Comparison of ENCODE assay signal across 8 mouse cellular contexts in the genomic region with DNA sequence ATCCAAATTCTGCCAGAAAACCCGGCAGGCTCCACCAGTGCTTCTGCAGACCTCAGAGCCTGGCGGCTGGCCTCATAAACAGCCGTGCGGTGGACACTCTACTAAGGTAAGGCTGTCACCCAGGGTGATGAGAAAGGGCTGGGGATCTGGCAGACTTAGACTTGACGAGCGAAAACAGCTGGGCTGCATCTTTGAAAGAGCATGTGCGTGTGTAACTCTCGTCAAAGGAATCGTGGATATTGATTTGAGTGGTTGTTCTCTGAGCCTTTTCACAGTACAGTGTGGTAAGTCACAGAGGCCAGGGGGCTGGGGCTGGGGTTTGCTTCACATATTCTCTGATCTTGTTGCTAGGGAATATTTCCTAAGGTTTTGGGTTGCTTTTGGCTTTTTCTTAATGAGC. TPM values are rescaled to one million over a fixed set of nuclear protein-coding genes. Genes with fewer than 3 reads are reported as not detected.
DNase-seq lines count a peak whose midpoint lies in the region; ATAC-seq and TF ChIP-seq lines count a peak whose summit lies in the region.

A gene (plus strand): TSS at position 26 of the 400 bp plus-strand sequence.

- H3K27me3 ChIP-seq in thymus, adult 2 months (ENCODE audit: control insufficient read depth, insufficient read depth, low read length): no peaks in the 10 kb centered on the region
- H3K27me3 ChIP-seq in limb, embryonic 11.5 days (ENCODE audit: control insufficient read depth, insufficient read depth, low read length): no peaks in the 10 kb centered on the region
- no peaks in the 10 kb centered on the region for H3K27me3 ChIP-seq in neural tube, embryonic 13.5 days

- WGBS in thymus, adult 2 months: 95% methylated on average over 9 of the region's 9 CpGs
- WGBS in limb, embryonic 11.5 days: 43% methylated on average over 9 of the region's 9 CpGs
- 73% methylated on average over 9 of the region's 9 CpGs for WGBS in neural tube, embryonic 13.5 days

- peaks cover 4% of the 10 kb centered on the region for H3K4me1 ChIP-seq in thymus, adult 2 months (replicated peaks; ENCODE audit: control insufficient read depth, insufficient read depth, low read length)
- H3K4me1 ChIP-seq in limb, embryonic 11.5 days (ENCODE audit: control insufficient read depth, insufficient read depth, low read length): 0 out of 2 replicates have a peak, but pooled peaks cover 2% of the 10 kb centered on the region
- no peaks in the 10 kb centered on the region for H3K4me1 ChIP-seq in neural tube, embryonic 13.5 days (replicated peaks)

- no peak within 1 kb of the TSS for H3K27ac ChIP-seq in thymus, adult 2 months (ENCODE audit: control insufficient read depth, insufficient read depth, low read length)
- no peak within 1 kb of the TSS for H3K27ac ChIP-seq in limb, embryonic 11.5 days (replicated peaks; ENCODE audit: low read depth, low read length)
- no peak within 1 kb of the TSS for H3K27ac ChIP-seq in neural tube, embryonic 13.5 days (replicated peaks)

- H3K4me3 ChIP-seq in thymus, adult 2 months (ENCODE audit: control insufficient read depth, insufficient read depth, low read length): no peak within 1 kb of the TSS
- H3K4me3 ChIP-seq in limb, embryonic 11.5 days (ENCODE audit: low read depth, low read length): no peak within 1 kb of the TSS
- no peak within 1 kb of the TSS for H3K4me3 ChIP-seq in neural tube, embryonic 13.5 days

- intact Hi-C loops in heart, postnatal 14 days (cut with DNase I): no loop called here

- TF ChIP-seq CTCF in thymus, adult 2 months (IDR thresholded peaks at IDR 0.05; ENCODE audit: borderline replicate concordance, control insufficient read depth, extremely low read depth, insufficient read depth, low read length, poor library complexity): no peak

- H3K9me3 ChIP-seq in limb, embryonic 11.5 days (ENCODE audit: control insufficient read depth, low read length): no peaks in the 10 kb centered on the region
- 0 out of 2 replicates have a peak, but pooled peaks cover 3% of the 10 kb centered on the region for H3K9me3 ChIP-seq in neural tube, embryonic 13.5 days

- no peak for ATAC-seq in erythroblast, adult 5-6 weeks (replicated peaks; ENCODE audit: low FRiP score, poor library complexity, severe bottlenecking)
- ATAC-seq in limb, embryonic 11.5 days (ENCODE audit: insufficient number of reproducible peaks, low FRiP score, low TSS enrichment, low read depth): no peak
- no peak for ATAC-seq in neural tube, embryonic 13.5 days (ENCODE audit: low read depth)

- no peaks in the 10 kb centered on the region for H3K36me3 ChIP-seq in thymus, adult 2 months (ENCODE audit: control insufficient read depth, insufficient read depth, low read length)
- no peaks in the 10 kb centered on the region for H3K36me3 ChIP-seq in limb, embryonic 11.5 days (ENCODE audit: control insufficient read depth, insufficient read depth, low read length)
- no peaks in the 10 kb centered on the region for H3K36me3 ChIP-seq in neural tube, embryonic 13.5 days

- DNase-seq in thymus, adult 2 months: no peak
- DNase-seq in thymus, postnatal 25 days: no peak
- peak; percentile 5 to 6 for DNase-seq in heart, postnatal 14 days
- no peak for DNase-seq in limb, embryonic 11.5 days (ENCODE audit: low spot score)
- no peak for DNase-seq in urinary bladder, postnatal 4 days (ENCODE audit: low spot score in 2 of 2)
- DNase-seq in ovary, adult 18-20 months (ENCODE audit: low spot score): no peak

- no peak within 1 kb of the TSS for H3K9ac ChIP-seq in limb, embryonic 11.5 days (ENCODE audit: low read length)
- no peak within 1 kb of the TSS for H3K9ac ChIP-seq in neural tube, embryonic 13.5 days

- no peak within 1 kb of the TSS for H3K4me2 ChIP-seq in limb, embryonic 11.5 days (ENCODE audit: low read depth, severe bottlenecking)
- H3K4me2 ChIP-seq in neural tube, embryonic 13.5 days: no peak within 1 kb of the TSS

- no peak for TF ChIP-seq POLR2A in thymus, adult 2 months (IDR thresholded peaks at IDR 0.05; ENCODE audit: control insufficient read depth, extremely low read depth, insufficient read depth, low read length, poor library complexity)

RNA-seq across cellular contexts. Expression of the gene that starts here (rescaled TPM):
- 32.2 and 42.5 TPM in 2 replicates for polyA plus RNA-seq in thymus, adult 2 months (2012; rRNA removed)
- 12.1 and 20.9 TPM in 2 replicates for total RNA-seq in erythroblast, adult 5-6 weeks (2015; ENCODE audit: low replicate concordance)
- 18.0 and 25.3 TPM in 2 replicates for total RNA-seq in erythroblast, adult 5-6 weeks (2017; ENCODE audit: low replicate concordance)
- 10 to 100 TPM; 41.5 to 43.9 TPM for total RNA-seq in heart, postnatal 14 days (2021)
- 170 and 176 TPM in 2 replicates for polyA plus RNA-seq in limb, embryonic 11.5 days (2014; fragmentation: Nextera tagmentation; extraction: Ambion mirVana)
- 112 and 124 TPM in 2 replicates for polyA plus RNA-seq in neural tube, embryonic 13.5 days (2015; fragmentation: Nextera tagmentation; extraction: Ambion mirVana)

Comparison
In these comparisons a context has a peak if more than half of its experiments do, and no peak if none do; other contexts are left out.
1. DNase-seq: peak in heart, postnatal 14 days (2 of 2); none in thymus, adult 2 months (single experiment), thymus, postnatal 25 days (single experiment), limb, embryonic 11.5 days (single experiment), urinary bladder, postnatal 4 days (0 of 2) and ovary, adult 18-20 months (single experiment).